Mouse (Mus musculus): Measurements from ENCODE around the gene Armh2.

The Armh2 gene

DNA sequence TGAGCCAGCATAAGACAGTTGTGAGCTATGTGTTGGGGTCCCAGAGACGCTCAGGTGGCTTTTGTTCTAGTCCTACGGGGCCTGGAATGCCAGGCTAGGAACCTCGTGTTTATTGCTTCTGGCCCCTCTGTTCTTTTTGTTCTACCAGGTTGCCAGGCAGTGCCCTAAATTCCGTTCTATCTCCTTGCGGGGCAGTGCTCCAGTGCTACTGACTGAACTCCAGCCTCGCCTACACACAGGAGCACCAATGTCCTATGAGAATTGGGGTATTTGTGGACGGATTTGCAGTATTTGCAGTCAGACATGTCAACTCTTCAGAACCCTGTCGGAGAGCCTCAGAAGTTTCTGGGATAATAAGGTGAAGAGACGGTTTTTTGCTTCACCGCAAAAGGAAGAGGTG, at the start of gene Armh2:
TSS of gene Armh2 (plus strand) at position 205 of the 400 bp plus-strand sequence.
- DNase-seq, result no peak

DNA sequence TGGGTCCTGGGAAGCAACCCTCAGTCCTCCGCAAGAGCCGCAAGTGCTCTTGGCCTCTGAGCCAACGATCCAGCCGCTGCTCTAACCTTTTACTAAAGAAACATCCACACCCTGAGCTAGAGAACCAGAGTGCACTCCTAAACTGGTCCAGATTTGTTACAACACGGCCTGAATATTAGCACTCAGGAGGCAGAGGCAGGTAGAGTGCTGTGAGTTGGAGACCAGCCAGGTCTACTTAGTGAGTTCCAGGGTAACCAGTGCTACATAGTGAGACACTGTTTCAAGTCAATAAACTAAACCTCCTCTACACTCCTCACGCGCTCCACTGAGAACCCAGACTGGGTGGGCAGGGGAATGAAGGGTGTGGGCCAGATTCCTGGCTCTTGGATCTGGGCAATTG, 47.7 kb upstream of the Armh2 start:
- no peak for DNase-seq

DNA sequence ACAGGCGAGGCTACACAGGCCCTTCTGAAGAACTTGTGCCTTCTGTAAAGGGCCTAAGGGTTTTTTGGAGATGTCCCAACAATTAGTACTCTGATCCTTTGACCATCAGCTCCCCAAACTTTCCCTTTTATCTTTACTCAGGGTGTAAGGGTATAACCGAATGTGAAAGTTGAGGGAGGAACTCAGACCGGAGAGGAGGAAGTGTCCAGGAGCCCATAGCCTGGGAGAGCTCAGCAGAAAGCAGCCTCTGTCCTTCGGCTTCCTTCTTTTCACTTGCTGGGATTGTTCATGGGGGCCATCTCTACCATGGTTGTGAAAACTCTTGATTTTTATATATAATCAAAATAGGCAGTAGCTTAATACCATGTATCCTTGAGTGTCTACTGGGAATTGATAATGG, 42.3 kb upstream of the Armh2 start:
- no peak for DNase-seq

DNA sequence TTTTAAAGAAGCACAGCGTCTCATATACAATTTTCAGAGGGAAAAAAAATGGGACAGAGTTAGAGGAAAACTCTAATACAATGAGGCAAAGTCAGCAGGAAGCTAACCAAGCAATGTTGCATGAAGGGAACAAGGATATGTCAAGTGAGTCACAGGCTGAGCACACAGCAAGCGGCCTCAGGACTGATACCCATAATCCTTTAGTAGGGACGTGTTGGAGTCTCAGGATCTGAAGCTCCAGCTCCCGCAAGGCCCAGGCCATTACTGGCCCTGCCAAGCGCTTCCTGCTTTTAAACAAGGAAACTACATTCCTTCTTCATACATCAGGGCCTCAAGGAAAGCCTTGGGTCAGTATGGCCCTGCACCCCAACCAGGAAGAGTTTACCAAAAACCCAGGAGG, 38.9 kb upstream of the Armh2 start:
- DNase-seq, result no peak

DNA sequence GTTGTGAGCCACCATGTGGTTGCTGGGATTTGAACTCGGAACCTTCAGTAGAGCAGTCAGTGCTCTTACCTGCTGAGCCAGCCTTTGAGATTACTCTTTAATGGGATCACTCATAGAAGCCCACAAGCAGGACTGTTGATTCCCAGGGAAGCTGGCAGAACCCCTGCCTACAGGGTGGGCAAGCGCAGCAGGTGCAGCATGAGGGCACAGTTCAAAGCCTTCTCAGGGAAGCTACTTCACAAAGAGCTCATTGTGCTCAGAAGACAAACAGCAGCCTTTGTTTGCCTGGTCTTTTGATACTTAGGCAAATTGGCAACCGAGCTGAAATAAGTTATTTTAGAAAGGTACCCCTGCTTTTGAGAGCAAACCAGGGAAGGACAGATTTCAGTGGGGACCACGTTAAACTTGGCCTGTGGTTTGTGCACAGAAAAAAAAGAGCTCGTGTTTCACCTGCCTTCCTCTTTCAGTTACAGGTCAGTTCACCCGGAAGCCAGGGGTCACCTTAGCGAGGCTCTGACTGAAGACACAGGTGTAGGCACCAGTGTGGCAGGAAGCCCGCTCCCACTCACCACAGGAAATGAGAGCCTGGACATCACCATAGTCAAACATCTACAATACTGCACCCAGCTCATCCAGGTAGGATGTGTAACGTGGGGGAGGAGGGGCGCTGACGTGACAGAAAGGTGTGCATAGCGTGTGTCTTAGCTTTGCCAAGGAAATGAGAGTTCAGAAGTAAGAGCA, 31.2 kb upstream of the Armh2 start:
- no peak for DNase-seq

DNA sequence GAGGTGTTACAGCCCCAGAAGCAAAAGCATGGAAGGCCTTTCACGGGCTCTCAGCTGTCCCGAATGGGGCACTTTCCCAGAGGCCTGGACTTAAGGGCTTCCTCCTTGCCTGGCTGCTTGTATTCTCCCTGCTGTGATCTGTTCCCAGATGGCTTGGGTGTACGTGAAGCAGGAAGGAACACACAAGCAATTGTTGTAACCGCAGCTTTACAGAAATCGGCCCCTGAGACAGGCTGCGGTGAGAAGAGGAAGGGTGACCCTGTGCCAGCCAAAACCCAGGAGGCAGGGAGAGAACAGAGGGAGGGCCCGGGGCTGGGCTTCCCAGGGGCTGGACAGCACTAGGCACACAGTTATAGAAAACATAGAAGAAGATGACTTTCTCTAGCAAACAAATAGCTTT, 30.1 kb upstream of the Armh2 start:
- DNase-seq, result no peak

DNA sequence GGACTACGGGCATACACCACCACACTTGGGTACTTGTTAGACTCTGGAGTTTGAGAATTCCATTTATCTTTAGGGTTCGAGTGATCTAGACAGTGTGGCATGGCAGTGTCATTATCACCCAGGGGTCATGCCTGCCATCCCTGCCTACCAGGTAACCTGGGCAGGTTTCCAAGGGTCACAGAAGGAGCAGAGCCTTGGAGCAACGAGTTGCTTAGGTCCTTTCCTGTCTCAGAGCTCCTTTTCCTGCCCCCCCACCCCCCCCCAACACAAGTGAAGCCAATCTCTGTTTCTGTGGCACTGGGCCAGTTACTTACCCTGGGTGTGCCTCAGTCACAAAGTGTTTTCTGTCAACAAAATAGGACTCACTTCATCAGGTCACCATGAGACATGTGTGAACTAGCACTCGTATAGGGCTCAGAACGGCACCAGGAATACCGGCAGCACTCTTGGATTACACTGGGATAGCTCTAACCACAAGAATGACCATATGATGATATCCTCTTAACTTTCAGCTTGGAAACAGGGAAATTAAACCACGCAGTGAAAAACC, 28.4 kb upstream of the Armh2 start:
- DNase-seq, result no peak

DNA sequence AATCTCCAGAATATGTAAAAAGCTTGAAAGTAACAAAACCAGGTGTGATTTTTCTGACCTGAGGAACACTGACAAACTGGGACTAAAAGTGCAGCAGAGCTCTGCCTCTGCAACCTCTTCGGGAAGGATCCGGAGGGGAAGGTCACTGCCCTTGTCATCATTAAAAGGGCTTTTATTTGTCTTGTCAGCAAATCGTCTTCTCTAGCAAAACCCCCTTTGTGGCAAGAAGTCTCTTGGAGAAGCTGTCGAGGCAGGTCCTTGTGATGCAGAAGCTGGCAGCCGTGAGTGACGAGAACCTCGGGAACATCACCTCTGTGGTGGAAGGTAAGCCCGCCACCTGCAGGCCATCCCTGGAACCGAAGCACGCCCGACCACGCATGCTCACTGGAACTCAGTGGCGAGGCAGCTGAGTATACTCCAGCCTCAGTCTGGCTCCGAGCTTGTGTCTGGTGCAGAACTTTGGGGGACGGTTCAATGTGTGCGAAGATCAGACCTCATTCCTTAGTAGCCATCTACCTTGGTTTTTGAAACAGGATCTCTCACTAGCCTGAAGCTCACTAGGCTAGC, 27.5 kb upstream of the Armh2 start:
- peak; percentile 87 for DNase-seq

DNA sequence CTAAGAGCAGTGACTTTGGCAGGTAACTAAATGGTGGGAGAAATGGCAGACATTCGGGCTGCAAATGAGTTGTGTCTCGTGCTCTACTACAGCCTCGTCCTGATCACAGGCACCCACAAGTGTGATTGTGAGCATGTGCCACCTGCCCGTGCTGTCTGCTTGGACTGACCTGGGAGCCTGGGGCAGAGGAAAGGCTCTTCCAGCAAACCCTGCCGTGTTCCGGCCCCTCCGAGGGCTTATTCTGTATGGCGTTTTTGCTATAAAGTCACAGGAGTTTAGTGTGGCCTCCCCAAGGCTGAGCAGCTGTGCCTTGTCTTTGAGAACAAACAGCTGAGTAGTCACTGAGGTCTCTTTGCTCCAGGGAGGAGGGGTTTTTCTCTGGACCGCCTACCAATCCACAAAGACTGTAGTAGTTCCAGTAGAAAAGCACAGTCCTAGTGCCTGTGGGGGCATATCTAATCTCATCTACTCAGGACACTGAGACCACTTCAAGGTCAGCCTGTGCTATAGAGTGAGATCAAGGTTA, 26.6 kb upstream of the Armh2 start:
- DNase-seq, result no peak

DNA sequence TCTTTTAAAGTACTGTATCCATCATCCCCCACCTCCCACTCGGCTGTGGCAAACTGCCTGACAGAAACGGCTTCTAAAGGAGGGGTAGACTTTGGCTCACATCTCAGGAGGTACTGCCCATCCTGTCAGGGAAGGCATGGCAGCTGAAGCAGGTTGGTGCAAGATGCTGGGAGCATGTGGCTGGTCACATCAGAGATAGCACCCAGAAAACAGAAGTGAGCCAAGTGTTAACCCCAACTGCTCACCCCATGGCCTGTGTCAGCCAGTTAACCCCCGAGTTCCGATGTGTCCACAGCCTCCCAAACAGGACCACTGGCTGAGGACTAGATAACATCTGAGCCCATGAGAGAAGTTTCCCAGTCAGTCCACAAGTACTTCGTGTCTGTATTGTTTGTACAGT, 25.4 kb upstream of the Armh2 start:
- DNase-seq, result no peak

DNA sequence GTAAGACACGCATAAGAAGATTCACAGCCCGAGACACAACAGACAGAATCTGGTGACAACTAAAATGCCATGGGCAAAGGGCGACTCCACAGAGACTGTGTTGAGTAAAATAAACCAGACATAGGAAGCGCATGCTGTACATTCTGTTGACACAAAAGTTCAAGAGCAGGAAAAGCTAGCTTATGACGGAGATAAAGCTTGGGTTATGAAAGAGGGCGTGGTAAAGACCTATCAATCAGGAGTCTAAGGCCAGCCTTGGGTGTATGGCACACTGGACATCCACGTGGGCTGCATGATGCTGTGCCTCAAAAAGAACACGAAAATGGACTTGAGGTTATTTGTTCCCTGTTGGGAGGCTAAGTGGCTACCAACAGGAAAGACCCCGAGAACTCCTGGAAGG, 24.6 kb upstream of the Armh2 start:
- no peak for DNase-seq

DNA sequence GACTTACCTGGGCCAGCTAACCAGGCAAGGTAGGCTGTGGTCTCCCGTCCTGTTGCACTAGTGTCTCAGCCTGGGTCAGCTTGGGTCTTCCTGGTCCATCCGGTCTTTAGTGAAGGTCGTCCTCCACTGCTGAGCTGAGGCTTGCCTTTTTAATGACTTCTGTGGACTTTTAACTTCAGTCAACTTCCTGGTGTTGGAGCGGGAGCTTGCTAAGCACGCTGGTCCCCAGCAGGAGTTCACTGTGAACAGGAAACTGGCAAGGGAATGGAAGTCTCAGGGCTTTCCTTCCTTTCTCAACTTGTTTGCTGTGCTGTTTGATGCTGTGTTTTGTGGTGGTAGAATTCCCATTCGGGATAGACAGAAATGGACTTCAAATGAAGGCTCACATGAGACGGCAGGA, 23.4 kb upstream of the Armh2 start:
- DNase-seq, result no peak

DNA sequence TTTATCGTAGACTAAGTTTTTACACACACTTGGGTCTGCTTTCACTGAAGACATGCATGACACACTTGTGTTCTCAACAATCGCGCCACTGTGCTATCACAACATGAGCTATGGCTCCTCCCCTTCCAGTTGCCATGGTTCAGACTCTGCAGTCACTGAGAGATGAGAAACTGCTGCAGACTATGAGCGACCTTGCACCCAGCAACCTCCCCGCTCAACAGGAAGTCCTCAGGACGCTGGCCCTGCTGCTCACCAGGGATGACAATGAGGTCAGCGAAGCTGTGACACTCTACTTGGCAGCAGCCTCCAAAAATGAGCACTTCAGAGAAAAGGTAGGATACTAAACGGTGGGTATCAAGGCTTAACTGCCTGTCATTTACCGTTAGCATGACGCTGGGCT, 19.5 kb upstream of the Armh2 start:
- no peak for DNase-seq

DNA sequence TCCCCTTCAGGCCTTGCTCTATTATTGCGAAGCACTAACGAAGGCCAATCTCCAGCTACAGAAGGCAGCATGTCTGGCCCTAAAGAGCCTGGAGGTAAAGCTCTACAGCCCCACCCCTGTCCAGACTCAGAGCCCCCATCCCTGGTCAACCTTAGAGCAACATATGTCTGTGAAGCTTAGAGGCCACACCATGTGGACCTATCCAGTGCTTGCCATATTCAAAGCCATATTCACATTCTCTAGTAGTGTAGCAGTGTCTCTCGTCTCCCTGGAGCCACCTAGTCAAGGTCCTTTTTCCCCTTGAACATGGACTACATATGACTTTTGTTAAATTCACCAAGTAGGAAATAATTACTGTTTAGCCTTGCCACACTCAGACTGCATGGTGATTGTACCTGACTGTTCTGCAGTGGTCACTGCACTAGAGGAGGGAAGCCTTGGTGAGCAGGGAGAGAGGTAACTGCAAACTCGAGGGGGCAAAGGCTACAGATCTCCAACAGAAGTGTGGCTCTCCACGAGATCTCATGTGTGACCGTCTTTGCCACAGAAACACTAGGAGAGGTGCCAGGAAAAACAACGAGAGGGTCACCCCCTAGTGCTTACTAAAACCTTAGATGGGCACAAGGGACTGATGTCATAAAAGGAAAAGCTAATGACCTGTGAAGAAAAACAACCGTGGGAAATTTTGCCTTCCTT, 17.2 kb upstream of the Armh2 start:
- DNase-seq, result no peak

DNA sequence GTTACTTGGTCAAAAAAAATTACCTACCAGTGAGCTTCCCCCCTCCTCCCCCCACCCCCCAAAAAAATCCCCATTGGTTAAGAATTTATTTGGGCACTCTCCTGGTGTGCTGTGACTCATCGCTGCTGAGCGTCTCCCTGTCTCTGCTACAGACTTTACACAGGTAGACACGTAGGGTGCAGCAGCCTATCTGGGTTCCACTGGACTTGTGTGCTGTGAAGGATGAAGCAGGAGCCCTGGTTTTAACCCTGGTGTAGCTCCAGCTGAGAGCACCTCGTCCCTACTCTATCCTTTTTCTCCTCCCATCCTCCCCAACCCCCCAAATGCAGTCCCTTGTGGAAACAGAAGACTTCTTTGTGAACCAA, 16.7 kb upstream of the Armh2 start:
- DNase-seq, result no peak

DNA sequence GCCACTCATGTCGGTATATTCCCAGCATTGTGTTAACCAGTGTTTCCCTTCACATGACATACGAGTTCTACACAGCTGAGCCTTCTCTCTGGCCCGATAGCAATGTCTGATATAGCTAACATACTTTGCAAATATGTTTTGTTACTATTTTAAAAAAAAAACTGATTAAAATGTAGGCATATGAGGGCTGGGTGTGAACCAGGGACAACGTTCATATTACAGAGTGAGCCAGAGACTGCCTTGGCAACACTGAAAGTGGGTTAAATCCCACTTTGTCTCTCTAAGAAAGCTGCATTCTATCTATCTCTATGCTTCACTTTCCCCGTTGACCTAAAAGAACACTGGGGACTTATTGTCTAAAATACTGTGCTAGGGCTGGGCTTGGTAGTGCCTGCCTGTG, 11.9 kb upstream of the Armh2 start:
- no peak for DNase-seq

DNA sequence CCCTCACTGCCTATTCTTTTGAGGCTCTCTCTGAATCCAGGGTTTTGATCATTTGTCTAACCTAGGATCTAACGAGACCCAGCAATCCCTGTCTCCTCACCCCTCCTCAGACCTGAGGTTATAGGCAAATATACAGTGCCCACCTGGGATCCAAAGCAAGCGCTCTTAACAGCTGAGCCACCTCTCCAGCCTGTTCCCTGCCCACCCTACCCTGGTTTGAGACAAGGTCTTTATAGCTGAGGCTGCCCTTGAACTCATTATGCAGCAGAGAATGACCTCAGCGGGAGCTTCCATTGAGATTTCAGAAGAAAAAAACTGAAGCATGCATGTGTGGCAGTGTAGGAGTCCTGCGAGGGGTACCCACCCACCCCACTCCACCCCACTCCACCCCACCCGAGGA, 6.5 kb upstream of the Armh2 start:
- no peak for DNase-seq

DNA sequence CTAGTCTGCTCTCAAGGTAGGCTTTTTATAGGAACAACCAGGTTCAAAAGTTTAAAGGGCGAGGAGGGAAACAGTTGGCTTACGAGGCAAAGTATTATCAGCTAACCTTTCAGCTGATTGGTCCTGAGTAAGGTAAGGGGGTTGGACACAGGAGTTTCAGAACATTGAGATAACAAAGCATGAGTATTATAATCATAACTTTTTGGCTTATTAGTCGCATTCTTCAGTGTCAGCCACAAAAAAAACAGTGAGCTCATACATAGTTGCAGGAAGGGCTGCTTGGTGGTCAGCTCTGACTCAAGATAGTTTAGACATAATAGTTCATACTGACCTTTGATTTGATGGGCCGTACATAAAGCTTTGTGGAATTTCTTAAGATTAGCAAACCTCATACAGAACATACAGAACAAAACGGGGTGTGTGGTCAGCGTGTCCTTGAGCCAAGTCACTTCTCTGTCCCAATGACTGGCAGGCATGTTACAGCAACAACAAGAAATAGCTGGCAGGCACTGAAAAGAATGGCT, 5.4 kb upstream of the Armh2 start:
- no peak for DNase-seq

DNA sequence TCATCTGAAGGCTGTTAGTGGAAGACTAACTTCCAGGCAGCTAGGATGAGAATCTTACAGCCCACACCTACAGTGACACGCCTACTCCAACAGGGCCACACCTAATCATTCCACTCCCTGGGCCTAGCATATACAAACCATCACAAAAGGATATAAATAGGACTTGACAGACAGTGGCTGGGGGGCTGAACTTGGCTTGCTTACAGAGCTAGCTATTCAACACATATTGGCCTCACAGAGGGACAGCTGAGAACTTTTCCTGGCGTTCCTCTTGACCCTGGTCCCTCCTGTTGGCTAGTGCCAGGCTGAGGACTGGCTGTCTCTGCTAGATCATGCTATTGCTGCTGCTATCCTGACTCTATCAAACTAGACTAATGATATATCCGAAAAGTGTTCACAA, 6.8 kb downstream of the Armh2 start:
- no peak for DNase-seq

DNA sequence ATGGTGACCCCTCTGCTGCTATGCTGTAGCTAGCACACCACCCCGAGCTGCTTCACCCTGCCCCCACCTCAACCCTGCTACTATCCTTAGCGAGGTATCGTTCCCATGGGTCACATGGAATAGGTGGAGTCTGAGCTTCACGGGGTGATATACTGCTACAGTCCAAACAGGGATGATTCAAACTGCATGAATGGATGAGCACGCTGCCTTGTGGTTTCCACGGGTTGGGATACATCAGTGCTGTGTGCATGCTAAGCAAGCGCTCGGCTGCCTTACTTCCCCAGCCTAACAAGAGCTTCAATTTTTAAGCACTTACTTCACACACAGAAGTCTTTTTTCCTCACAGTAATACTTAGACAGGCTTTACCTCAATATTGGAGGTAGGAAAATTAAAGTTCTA, 9.8 kb downstream of the Armh2 start:
- DNase-seq, result no peak

DNA sequence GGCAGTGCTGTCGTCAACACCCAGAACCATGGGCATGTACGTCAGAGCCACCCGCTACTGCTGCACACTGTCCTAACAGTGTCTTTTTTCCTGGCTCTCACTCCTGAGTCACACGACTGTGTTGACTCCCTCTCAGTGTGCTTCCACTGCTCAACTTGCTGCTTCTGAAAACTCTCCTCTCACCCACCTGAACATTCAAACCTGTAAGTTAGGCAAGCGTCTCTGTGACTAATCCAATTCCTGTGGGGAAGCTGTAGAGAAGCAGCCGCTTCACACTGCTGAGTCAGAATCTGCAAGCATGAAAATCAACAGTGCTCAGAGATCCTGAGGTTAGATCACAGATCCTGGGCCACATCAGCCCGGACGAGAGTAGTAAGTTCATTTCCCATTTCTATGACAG, 10.4 kb downstream of the Armh2 start:
- DNase-seq, result no peak

DNA sequence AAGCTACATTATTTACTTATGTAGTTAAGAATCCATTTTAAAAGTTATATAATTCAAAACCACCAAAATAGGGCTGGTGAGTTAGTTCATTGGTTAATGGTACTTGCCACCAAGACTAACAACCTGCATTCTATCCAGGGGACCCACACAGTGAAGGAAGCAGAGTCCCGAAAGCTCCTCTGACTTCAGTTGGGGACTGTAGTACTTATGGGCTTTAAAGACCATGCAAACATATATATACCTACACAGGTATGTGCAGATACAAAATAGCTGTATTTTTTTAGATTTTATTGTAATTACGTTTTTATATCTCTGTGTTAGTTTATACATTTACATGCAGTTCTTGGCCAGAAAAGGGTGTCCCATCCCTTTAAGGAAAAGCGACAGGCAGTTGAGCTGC, 15.7 kb downstream of the Armh2 start:
- no peak for DNase-seq

DNA sequence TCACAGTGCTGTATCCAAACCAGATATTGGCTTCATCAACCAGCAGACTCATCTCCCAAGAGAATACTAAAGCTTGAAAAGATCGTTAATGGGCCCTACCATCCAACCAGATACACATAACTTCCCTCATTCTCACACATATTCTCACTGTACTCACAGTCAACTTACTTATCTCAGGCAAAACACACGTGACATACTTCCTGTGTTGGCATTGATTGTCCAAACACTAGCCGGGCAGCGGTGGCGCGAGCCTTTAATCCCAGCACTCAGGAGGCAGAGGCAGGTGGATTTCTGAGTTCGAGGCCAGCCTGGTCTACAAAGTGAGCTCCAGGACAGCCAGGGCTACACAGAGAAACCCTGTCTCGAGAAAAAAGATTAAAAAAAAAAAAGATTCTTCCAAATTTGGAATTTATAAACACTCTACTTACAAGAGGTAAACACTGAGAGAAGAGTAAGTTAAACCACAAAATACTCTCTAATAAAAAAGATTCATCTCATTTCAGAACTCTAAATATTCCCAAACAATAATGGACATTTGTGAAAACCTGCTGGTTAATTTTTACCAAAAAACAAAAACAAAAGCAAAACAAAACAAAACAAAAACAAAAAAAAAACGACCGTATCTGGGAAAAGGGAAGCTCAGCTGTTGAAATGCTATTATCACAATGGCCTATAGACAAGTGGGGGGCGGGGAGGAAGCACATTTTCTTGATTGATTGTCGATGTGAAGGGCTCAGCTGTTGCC, 17.0 kb downstream of the Armh2 start:
- DNase-seq, result no peak

Data from cerebellum, adult 9-10 months (tissue).